Mouse (Mus musculus): ENCODE data around the gene Cdc25b. TPM values are rescaled to one million over a fixed set of nuclear protein-coding genes. Genes with fewer than 3 reads are reported as not detected.

Cdc25b gene
- polyA plus RNA-seq, 1 experiment from 2014 or later, result 59.1 TPM

- peaks cover 51% of the 10 kb centered on the region for H3K36me3 ChIP-seq
- no peak overlapping the region for H3K4me2 ChIP-seq (replicated peaks)
- H3K4me3 ChIP-seq (replicated peaks), result no peak overlapping the region
- no peak overlapping the region for H3K27ac ChIP-seq (replicated peaks)
- peaks cover 40% of the 10 kb centered on the region for H3K4me1 ChIP-seq
- no peaks in the 10 kb centered on the region for H3K9me3 ChIP-seq (replicated peaks)
- no peak for ATAC-seq (ENCODE audit: insufficient number of reproducible peaks, low FRiP score, low TSS enrichment, low read depth)
- WGBS, result 69% methylated on average over 7 of the region's 7 CpGs
- H3K9ac ChIP-seq, result no peak overlapping the region
- H3K27me3 ChIP-seq, result no peaks in the 10 kb centered on the region
These were observed 4.2 kb downstream of the Cdc25b start for GRCm38 (mm10) chr2:131191005-131191390.

GRCm38 (mm10) chr2:131196606-131197316, 10.0 kb downstream of the Cdc25b start:
- ATAC-seq (ENCODE audit: insufficient number of reproducible peaks, low FRiP score, low TSS enrichment, low read depth), result no peak
- Histone ChIP-seq H3K9ac (no peak overlapping the region), H3K4me3 (replicated peaks) (no peak overlapping the region), H3K36me3 (peaks cover 71% of the 10 kb centered on the region), H3K4me2 (replicated peaks) (no peak overlapping the region), H3K27me3 (no peaks in the 10 kb centered on the region), H3K9me3 (replicated peaks) (no peaks in the 10 kb centered on the region), H3K4me1 (no peaks in the 10 kb centered on the region), H3K27ac (replicated peaks) (no peak overlapping the region)
- 89% methylated on average over 16 of the region's 16 CpGs for WGBS

DNA sequence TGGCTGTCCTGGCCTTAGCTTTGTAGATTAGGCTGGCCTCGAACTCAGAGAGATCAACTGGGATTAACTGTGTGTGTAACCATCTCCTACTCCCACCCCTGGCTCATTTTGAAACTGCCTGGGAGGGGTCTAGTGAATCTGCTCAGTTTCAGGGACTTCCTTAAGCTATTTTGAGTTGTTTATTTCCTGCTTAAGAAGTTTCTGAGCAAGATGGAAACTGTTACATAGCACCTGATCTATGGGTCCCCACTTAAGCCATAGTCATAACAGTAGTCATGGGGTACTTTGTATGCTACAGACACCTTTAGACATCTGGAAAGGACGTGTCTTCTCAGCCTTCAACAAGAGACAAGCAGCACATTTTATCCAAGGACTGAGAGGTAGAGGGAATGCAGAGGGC, 14.0 kb downstream of the Cdc25b start:
- Histone ChIP-seq H3K27me3 (no peaks in the 10 kb centered on the region), H3K9me3 (replicated peaks) (no peaks in the 10 kb centered on the region), H3K4me3 (replicated peaks) (no peak overlapping the region), H3K27ac (replicated peaks) (no peak overlapping the region), H3K9ac (no peak overlapping the region), H3K4me2 (replicated peaks) (no peak overlapping the region), H3K36me3 (peaks cover 34% of the 10 kb centered on the region), H3K4me1 (peaks cover 18% of the 10 kb centered on the region)
- 75% methylated on average over 2 of the region's 2 CpGs for WGBS
- ATAC-seq (ENCODE audit: insufficient number of reproducible peaks, low FRiP score, low TSS enrichment, low read depth), result no peak

GRCm38 (mm10) chr2:131201262-131201661, 14.5 kb downstream of the Cdc25b start:
- Histone ChIP-seq H3K9me3 (replicated peaks) (no peaks in the 10 kb centered on the region), H3K4me1 (peaks cover 18% of the 10 kb centered on the region), H3K36me3 (peaks cover 34% of the 10 kb centered on the region), H3K4me3 (replicated peaks) (no peak overlapping the region), H3K4me2 (replicated peaks) (no peak overlapping the region), H3K9ac (no peak overlapping the region), H3K27ac (replicated peaks) (no peak overlapping the region), H3K27me3 (no peaks in the 10 kb centered on the region)
- ATAC-seq (ENCODE audit: insufficient number of reproducible peaks, low FRiP score, low TSS enrichment, low read depth), result no peak
- 86% methylated on average over 3 of the region's 3 CpGs for WGBS

DNA sequence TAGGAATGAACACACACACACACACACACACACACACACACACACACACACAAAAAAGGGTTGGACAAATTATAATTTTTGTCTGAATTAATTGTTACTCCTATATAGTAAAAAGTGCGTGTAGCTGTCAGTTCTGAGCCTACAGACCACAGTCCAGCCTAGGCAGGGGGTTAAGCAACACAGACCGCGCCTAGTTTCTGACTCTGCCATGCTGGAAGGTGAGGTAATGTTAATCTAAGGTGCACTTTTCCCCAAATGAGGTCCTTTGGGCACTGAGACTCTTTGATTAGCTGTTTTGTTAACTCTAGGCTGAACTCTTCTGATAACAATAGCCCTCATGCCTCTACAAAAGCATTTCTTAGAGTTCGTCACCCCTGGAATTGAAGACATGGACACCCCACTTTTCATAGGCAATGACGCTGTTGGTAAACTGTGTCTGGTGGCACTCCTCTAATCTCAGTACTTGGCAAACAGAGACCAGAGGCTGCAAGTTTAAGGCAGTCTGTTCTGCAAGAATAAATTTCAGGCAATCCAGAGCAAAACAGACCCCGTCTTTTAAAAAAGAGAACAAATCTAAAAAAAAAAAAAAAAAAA, 17.2 kb downstream of the Cdc25b start:
- H3K4me2 ChIP-seq (replicated peaks), result no peak overlapping the region
- H3K4me1 ChIP-seq, result peaks cover 18% of the 10 kb centered on the region
- H3K27ac ChIP-seq (replicated peaks), result peak overlapping the region; percentile 93
- 74% methylated on average over 6 of the region's 6 CpGs for WGBS
- H3K27me3 ChIP-seq, result no peaks in the 10 kb centered on the region
- no peak for ATAC-seq (ENCODE audit: insufficient number of reproducible peaks, low FRiP score, low TSS enrichment, low read depth)
- H3K4me3 ChIP-seq (replicated peaks), result no peak overlapping the region
- peaks cover 15% of the 10 kb centered on the region for H3K36me3 ChIP-seq
- H3K9ac ChIP-seq, result no peak overlapping the region
- H3K9me3 ChIP-seq (replicated peaks), result no peaks in the 10 kb centered on the region

- H3K27ac ChIP-seq (replicated peaks), result peak overlapping the region; percentile 93
- H3K9ac ChIP-seq, result no peak overlapping the region
- ATAC-seq (ENCODE audit: insufficient number of reproducible peaks, low FRiP score, low TSS enrichment, low read depth), result peak; percentile 94
- no peaks in the 10 kb centered on the region for H3K9me3 ChIP-seq (replicated peaks)
- H3K4me2 ChIP-seq (replicated peaks), result peak overlapping the region; percentile 29; the same call in 1 of the 2 replicates
- 15% methylated on average over 7 of the region's 7 CpGs for WGBS
- H3K4me1 ChIP-seq, result peaks cover 21% of the 10 kb centered on the region
- peaks cover 13% of the 10 kb centered on the region for H3K36me3 ChIP-seq
- H3K4me3 ChIP-seq (replicated peaks), result no peak overlapping the region
- no peaks in the 10 kb centered on the region for H3K27me3 ChIP-seq
These were observed 17.7 kb downstream of the Cdc25b start for GRCm38 (mm10) chr2:131204410-131204981.

DNA sequence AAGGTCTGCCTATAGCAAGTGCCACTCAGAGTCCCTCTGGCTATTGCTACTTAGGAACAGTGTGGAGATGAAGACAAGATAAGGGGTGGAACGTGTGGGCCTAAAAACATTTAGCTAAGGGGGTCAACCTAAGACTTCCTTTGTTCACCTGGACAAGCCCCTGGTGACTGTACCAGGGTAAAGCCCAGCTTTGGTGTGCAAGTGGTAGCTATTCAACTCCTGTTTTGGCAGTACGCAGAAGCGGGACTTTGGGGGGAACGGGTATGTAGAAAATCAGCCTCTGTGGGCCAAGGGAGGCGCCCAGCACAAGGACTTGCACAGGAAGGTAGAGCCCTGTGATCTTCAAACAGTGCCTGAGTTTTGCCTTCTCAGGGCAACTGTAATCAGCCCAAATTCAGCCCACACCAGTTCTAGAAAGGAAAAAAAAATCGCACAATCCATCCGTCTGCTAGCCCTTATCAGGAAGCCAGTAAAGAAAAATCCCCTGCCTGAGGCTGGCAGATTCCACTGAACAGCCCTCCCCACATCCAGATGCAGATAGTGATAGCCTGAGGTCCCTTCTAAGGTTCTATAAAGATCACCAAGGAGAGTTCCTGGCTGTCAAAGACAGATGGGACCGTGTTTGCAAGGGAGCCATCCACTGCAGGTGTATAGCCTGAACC, 18.9 kb downstream of the Cdc25b start:
- no peak for ATAC-seq (ENCODE audit: insufficient number of reproducible peaks, low FRiP score, low TSS enrichment, low read depth)
- Histone ChIP-seq H3K27me3 (no peaks in the 10 kb centered on the region), H3K27ac (replicated peaks) (peak overlapping the region; percentile 93; the same call in 1 of the 2 replicates), H3K4me1 (peaks cover 24% of the 10 kb centered on the region), H3K9me3 (replicated peaks) (no peaks in the 10 kb centered on the region), H3K36me3 (0 out of 2 replicates have a peak, but pooled peaks cover 6% of the 10 kb centered on the region), H3K4me3 (replicated peaks) (no peak overlapping the region), H3K4me2 (replicated peaks) (no peak overlapping the region), H3K9ac (no peak overlapping the region)
- WGBS, result 83% methylated on average over 8 of the region's 8 CpGs

- Histone ChIP-seq H3K4me3 (replicated peaks) (no peak within 1 kb of the TSS), H3K27ac (replicated peaks) (no peak within 1 kb of the TSS), H3K36me3 (no peaks in the 10 kb centered on the region), H3K27me3 (no peaks in the 10 kb centered on the region), H3K4me2 (replicated peaks) (no peak within 1 kb of the TSS), H3K9ac (no peak within 1 kb of the TSS), H3K9me3 (replicated peaks) (no peaks in the 10 kb centered on the region), H3K4me1 (peaks cover 29% of the 10 kb centered on the region)
- WGBS, result 78% methylated on average over 4 of the region's 4 CpGs
- ATAC-seq (ENCODE audit: insufficient number of reproducible peaks, low FRiP score, low TSS enrichment, low read depth), result no peak
These were observed 20.0 kb downstream of the Cdc25b start, which contains the start of gene Ap5s1 for GRCm38 (mm10) chr2:131206778-131207177. Ap5s1 (plus strand) TSS chr2:131207078.

DNA sequence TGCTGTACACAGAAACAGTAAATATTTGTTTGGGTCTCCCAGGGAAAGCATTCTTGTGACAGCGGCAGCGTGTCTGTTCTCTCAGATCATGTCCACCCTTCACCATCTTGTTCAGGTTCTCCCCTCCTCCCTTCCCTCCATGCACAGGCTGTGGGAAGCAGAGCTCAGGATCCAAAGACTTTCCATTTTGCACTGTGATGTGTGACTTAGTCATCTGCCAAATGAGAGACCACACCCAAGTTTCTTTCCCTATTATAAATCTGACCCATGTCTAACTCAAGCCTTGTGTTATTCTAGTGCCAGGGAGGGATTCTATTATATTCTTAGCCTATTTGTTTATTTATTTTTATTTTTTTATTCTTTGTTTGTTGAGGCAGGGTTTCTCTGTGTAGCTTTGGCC, 21.6 kb downstream of the Cdc25b start:
- no peaks in the 10 kb centered on the region for H3K9me3 ChIP-seq (replicated peaks)

DNA sequence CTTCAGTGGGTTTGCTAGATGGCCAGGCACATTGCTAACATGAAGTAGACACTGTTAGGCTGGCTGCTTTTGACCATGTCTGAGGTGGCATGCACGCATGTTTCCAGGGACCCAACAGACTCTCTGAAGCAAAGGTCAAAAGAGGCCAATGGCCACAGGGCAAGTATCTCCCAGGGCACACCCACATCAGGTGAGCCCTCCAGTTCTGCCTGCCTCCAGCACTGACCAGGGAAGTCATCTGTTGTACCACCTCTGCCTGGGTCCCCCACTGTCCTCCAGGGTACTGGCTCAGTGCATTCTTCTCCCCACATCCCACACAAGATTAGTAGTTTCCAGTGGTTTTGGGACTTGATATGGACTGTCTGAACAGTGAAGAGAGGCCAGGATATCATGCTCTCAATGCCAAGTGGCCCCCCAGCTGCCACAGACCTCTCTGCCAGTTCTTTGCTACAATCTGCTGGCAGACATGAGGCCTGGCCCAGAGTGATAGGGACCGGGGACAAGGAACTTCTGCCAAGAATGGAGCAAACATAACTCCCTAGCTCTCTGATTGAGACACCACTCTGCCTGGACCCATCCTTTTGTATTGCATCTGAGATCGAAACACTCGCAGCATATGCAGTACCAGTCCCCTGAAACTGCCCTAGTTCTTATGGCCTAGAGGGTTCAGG, 22.5 kb downstream of the Cdc25b start:
- no peak for ATAC-seq (ENCODE audit: insufficient number of reproducible peaks, low FRiP score, low TSS enrichment, low read depth)
- Histone ChIP-seq H3K4me3 (replicated peaks) (peak overlapping the region; percentile 64; the same call in 1 of the 2 replicates), H3K4me1 (peaks cover 25% of the 10 kb centered on the region), H3K36me3 (peaks cover 11% of the 10 kb centered on the region), H3K27me3 (no peaks in the 10 kb centered on the region), H3K4me2 (replicated peaks) (peak overlapping the region; percentile 53), H3K9me3 (replicated peaks) (no peaks in the 10 kb centered on the region), H3K9ac (peak overlapping the region; percentile 78; the same call in 1 of the 2 replicates), H3K27ac (replicated peaks) (peak overlapping the region; percentile 92)
- 67% methylated on average over 4 of the region's 4 CpGs for WGBS

More for the DNA sequence above, 21.6 kb downstream of the Cdc25b start:
- no peak for ATAC-seq (ENCODE audit: insufficient number of reproducible peaks, low FRiP score, low TSS enrichment, low read depth)
- 0 out of 2 replicates have a peak overlapping the region, but pooled peaks have one; percentile 6 for H3K27ac ChIP-seq (replicated peaks)
- peaks cover 29% of the 10 kb centered on the region for H3K4me1 ChIP-seq
- H3K4me2 ChIP-seq (replicated peaks), result no peak overlapping the region
- H3K4me3 ChIP-seq (replicated peaks), result no peak overlapping the region
- WGBS, result 73% methylated on average over 2 of the region's 2 CpGs
- H3K36me3 ChIP-seq, result peaks cover 9% of the 10 kb centered on the region
- H3K27me3 ChIP-seq, result no peaks in the 10 kb centered on the region
- H3K9ac ChIP-seq, result no peak overlapping the region
